Mouse (Mus musculus) brain, adult 10 weeks (tissue): ENCODE measurements around the gene Lrit3. TPM values are rescaled to one million over a fixed set of nuclear protein-coding genes. Genes with fewer than 3 reads are reported as not detected.

ENCODE experiments used
- polyA plus RNA-seq: library from polyadenylated mRNA; stranded (reverse); fragments of 350-450 nt; fragmentation: Illumina TruSeq; extraction: RNeasy Lipid Tissue Mini Kit (QIAGEN cat#74804); gene quantifications from one replicate; pipeline ENCODE4 v1.2.3, GENCODE M21; 2015; ENCODE audit warnings: low read depth, low replicate concordance

Lrit3 gene
- polyA plus RNA-seq, result not detected

DNA sequence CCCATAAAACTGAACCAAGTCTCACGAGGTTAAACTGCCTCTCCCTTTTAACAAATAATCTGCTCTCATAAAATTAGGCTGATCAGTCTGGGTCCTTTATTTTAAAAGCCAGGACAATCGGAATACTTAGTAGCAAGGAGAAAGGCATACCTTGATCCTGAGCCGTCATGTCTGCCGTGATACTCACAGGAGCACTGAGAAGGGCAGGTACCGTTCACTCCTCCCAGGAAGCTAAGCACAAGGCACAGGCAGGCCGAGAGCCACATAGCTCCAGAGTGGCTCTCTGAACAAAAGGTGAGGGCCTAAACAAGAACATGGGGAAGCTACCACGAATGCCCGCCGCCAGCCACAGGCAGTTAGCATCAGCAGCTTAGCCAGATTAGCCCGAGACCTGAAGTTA, at the start of gene Lrit3:
Lrit3 (minus strand) TSS at position 266 of the 400 bp plus-strand sequence.

DNA sequence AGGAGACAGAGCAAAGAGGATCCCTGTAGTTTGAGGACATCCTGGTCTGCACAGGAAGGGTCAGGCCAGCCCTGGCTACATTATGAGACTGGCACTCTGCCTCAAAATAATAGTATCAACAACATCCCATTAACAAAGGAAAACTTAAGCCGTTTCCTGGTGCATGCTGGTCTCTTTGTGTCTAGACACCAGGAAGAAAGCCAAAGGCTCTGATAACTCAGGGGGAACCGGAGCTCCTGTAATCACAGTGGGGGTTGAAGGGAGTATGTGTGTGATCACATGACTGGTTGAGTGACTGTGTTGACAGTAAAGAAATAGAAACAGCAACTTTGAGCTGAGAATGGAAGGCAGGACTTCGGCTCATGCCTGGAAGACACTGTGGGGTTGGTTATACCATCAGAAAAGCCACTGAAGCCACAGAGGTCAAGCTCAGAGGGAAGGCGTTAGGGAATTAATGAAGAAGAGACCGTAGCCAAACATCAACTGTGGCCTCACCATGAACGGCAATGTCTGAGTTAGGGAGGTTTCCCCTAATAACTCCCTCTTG, 31.6 kb upstream of the Lrit3 start, which contains the start of gene Cfi:
Cfi (plus strand) TSS at position 497 of the 547 bp plus-strand sequence.

DNA sequence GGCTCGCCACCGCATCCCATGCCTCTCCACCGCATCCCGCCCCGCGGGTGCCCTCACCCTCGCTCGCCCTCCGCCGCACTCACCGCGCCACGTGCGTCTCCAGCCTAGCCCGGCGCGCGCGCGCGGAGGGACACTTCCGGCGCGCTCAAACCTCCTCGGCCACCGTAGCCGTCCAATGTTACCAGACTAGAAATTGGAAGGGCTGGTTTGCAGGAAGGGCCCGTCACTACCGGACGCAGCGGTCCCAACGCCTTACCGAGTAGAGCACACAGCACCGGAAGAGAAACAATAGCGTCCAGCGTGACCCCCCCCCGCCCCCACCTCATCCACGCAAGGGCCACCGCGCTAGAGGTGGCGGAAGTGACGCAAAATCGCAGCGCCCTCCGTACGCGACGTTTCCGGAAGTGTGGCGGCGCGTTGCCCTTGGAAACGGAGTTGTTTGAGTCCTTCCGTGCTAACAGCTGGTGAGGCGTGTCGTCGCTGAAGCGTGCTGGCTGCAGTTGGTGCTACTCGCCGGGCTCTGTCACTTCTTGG, 27.3 kb upstream of the Lrit3 start, which contains the start of gene Gar1:
Gar1 (minus strand) TSS at position 362 of the 534 bp plus-strand sequence.

DNA sequence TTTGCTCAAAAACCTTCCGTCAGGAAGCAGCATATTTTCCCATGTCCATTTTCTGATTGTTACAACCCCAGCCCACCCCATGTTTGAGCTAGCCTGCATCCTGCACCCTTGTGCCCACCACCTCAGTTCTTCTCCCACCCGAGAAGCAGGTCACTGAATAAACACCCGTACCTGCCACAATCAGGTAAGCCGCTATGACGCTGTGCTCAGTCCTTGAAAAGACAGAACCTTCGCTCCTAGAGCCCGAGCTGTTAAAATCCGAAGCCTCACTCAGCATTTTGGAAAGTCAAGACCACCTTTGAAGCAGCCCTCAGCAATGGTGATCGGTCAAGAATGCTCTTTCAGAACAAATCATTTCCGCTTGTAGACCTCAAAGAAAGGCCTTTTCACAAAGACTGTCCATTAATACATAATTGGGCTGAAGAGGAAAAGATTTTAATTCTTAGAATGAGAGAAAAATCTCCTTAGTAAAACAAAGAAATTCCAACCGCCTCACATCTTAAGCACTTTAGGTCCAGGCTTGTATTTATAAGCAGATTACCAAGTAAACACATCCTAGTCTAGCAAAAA, 18.5 kb upstream of the Lrit3 start, which contains the start of gene Rrh:
Rrh (minus strand) TSS at position 382 of the 570 bp plus-strand sequence.

DNA sequence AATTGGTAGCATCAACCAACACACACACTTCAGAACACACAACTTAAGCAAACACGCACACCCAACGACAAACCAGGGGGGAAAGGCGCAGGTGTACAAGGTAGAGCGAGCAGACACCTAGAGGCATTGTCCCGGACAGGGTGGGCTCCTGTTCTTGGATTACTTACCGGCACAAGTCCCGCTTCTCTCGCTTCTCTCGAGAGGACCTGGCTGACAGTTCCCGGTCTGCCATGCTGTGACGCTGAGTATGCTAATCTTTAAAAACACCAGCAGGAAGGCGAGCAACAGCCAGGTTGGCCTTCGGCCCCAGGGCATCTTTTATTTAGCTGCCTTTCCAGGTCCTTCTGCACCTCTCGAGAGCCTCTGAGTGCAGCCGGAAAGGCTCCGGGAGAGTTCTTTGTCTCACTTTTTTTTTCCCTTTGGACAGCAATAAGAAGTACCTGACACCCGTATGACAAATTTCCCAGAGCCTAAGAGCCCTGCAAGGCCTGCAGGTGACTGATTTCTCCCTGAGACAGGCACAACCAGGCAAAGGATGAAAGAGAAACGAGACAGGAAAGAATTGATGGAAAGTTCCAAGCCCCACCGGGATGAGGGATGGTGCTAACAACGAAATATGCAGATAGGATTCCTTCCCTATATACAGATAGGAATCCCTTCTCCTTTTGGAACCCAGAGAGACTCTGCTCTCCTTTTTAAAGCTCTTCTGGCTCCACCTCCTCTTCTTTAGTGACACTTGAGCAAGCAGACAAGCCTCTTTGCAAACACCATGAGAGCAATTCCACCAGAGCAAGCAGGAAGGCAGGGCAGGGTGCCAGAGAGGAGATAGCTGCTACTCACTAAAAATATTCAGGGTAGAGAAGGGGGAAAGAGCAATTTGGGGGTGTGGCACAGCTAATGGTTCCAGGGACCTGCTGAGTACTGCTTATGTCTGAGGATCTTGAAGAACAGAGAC, 48.9 kb downstream of the Lrit3 start, which contains the start of gene Egf:
Egf (minus strand) TSS at position 667 of the 955 bp plus-strand sequence.

Other genes with a start within 250 kb of the Lrit3 start
- 1.5 TPM for gene Egf, start 48.7 kb downstream of the Lrit3 start, polyA plus RNA-seq
- gene Rrh, start 18.6 kb upstream of the Lrit3 start, polyA plus RNA-seq, result 0.71 TPM
- gene Gar1, start 27.4 kb upstream of the Lrit3 start, polyA plus RNA-seq, result 40.2 TPM
- gene Cfi, start 31.9 kb upstream of the Lrit3 start, polyA plus RNA-seq, result not detected
- 23.9 TPM for gene Pla2g12a, start 74.6 kb upstream of the Lrit3 start, polyA plus RNA-seq
- 6.4 TPM for gene Casp6, start 97.4 kb upstream of the Lrit3 start, polyA plus RNA-seq
- gene Mcub, start 166.2 kb upstream of the Lrit3 start, polyA plus RNA-seq, result 3.2 TPM